Mouse (Mus musculus) liver, embryonic 14.5 days (tissue): ENCODE results near the gene Dlx4. TPM values are rescaled to one million over a fixed set of nuclear protein-coding genes. Genes with fewer than 3 reads are reported as not detected.

Experiments used
- ATAC-seq: fragments of 200-750 bp; cut with Nextera tagmentation; 2 replicates; pipeline ENCODE4 v1.8.0; 2017; ENCODE audit warnings: moderate number of reproducible peaks, mild to moderate bottlenecking, moderate library complexity; ENCODE audit not compliant: insufficient read depth
- DNase-seq, 3 experiments: peaks; one replicate each; pipeline ENCODE4 v3.0.0-alpha.2; 2012 to 2013; ENCODE audit warnings: low read depth in 3 of 3, low spot score in 3 of 3
- H3K27ac ChIP-seq: fragments of 300-500 bp; sonication (generic); 2 replicates; pipeline ENCODE4 v1.5.1; 2014; ENCODE audit warnings: moderate library complexity, mild to moderate bottlenecking, control low read depth, inconsistent platforms
- H3K27me3 ChIP-seq: fragments of 300-500 bp; sonication (generic); 2 replicates; pipeline ENCODE4 v1.6.1; 2014; ENCODE audit warnings: mild to moderate bottlenecking, low read length, moderate library complexity; ENCODE audit not compliant: control insufficient read depth, insufficient read depth
- H3K36me3 ChIP-seq: fragments of 300-500 bp; sonication (generic); replicated peaks from 2 replicates; pipeline ENCODE4 v1.6.1; 2014; ENCODE audit warnings: low read depth; ENCODE audit not compliant: control insufficient read depth, insufficient read depth
- H3K4me1 ChIP-seq, 2 experiments: fragments of 200-500 bp in 1 of 2; fragments of 300-500 bp in 1 of 2; sonication (generic) in 1 of 2; replicated peaks; 2 replicates each; pipeline ENCODE4 v1.6.1; 2012 to 2014; ENCODE audit warnings: antibody characterized with exemption in 1 of 2, inconsistent platforms in 1 of 2, low read length in 1 of 2; ENCODE audit not compliant: control insufficient read depth in 2 of 2, insufficient read depth in 2 of 2
- H3K4me2 ChIP-seq: fragments of 300-500 bp; sonication (generic); 2 replicates; pipeline ENCODE4 v1.6.1; 2014; ENCODE audit warnings: low read depth, mild to moderate bottlenecking, control low read depth, moderate library complexity
- H3K4me3 ChIP-seq, 2 experiments: fragments of 200-500 bp in 1 of 2; fragments of 300-500 bp in 1 of 2; sonication (generic) in 1 of 2; 2 replicates each; pipeline ENCODE4 v1.5.1; 2012 to 2014; ENCODE audit warnings: low read depth in 2 of 2, low read length in 2 of 2, mild to moderate bottlenecking in 2 of 2, control low read depth in 1 of 2, inconsistent platforms in 1 of 2, moderate library complexity in 1 of 2; ENCODE audit not compliant: insufficient read depth in 1 of 2
- H3K9ac ChIP-seq: fragments of 300-500 bp; sonication (generic); replicated peaks from 2 replicates; pipeline ENCODE4 v1.6.1; 2014; ENCODE audit warnings: mild to moderate bottlenecking, control low read depth, moderate library complexity
- H3K9me3 ChIP-seq: fragments of 300-500 bp; sonication (generic); 2 replicates; pipeline ENCODE4 v1.6.1; 2016; ENCODE audit warnings: low read length, mixed read lengths; ENCODE audit not compliant: control insufficient read depth
- CTCF ChIP-seq: IDR thresholded peaks from 2 replicates; pipeline ENCODE4 v1.5.1; 2016; ENCODE audit warnings: antibody characterized with exemption, low read depth, control low read depth
- EP300 ChIP-seq: IDR thresholded peaks from 2 replicates; pipeline ENCODE4 v1.6.1; 2016; ENCODE audit warnings: antibody characterized with exemption, low read depth
- WGBS: fragments of 180-500 bp; shearing (Covaris S2); extraction: QIAGEN DNeasy Blood & Tissue Kit; methylation state at CpG from one replicate; pipeline ENCODE4 v1.1.7; 2014; ENCODE audit not compliant: insufficient replicate concordance; 5-methylcytosine and 5-hydroxymethylcytosine counted together
- polyA plus RNA-seq, 2 experiments: library from polyadenylated mRNA; depleted of rRNA in 1 of 2; stranded (reverse) in 1 of 2; unstranded in 1 of 2; fragments of >200 nt; fragmentation: Nextera tagmentation in 1 of 2; extraction: Ambion mirVana in 1 of 2; gene quantifications; 2 replicates each; pipeline versions ENCODE4 v1.2.1 to v1.2.3; 2012 to 2014

Dlx4 gene
- polyA plus RNA-seq, 2 experiments, result 0.09 TPM; not detected in 1

- Histone ChIP-seq H3K9me3 (no peaks in the 10 kb centered on the region), H3K27ac (no peak overlapping the region), H3K4me3 (no peak overlapping the region), H3K9ac (no peak overlapping the region), H3K27me3 (peaks cover 41% of the 10 kb centered on the region), H3K36me3 (no peaks in the 10 kb centered on the region), H3K4me2 (no peak overlapping the region), H3K4me1 (no peaks in the 10 kb centered on the region)
- WGBS, result 31% methylated on average over 7 of the region's 7 CpGs
- DNase-seq, result no peak
- no peak for ATAC-seq
- TF ChIP-seq CTCF (no peak), EP300 (no peak)
Measured at GRCm38 (mm10) chr11:95125366-95125948, 20.6 kb downstream of the Dlx4 start.

GRCm38 (mm10) chr11:95122100-95122489 is 24.0 kb downstream of the Dlx4 start:
- TF ChIP-seq EP300, result no peak
- TF ChIP-seq CTCF, result no peak
- 26% methylated on average over 6 of the region's 6 CpGs for WGBS
- H3K4me3 ChIP-seq, result no peak overlapping the region
- H3K27ac ChIP-seq, result no peak overlapping the region
- no peaks in the 10 kb centered on the region for H3K4me1 ChIP-seq
- no peak for ATAC-seq
- no peak for DNase-seq
- H3K4me2 ChIP-seq, result no peak overlapping the region
- no peak overlapping the region for H3K9ac ChIP-seq
- H3K27me3 ChIP-seq, result peaks cover 72% of the 10 kb centered on the region
- no peaks in the 10 kb centered on the region for H3K9me3 ChIP-seq
- H3K36me3 ChIP-seq, result no peaks in the 10 kb centered on the region

GRCm38 (mm10) chr11:95121161-95122099 is 24.6 kb downstream of the Dlx4 start:
- no peak for ATAC-seq
- Histone ChIP-seq H3K36me3 (no peaks in the 10 kb centered on the region), H3K4me1 (no peaks in the 10 kb centered on the region), H3K4me2 (no peak overlapping the region), H3K9me3 (no peaks in the 10 kb centered on the region), H3K27me3 (peaks cover 72% of the 10 kb centered on the region), H3K4me3 (no peak overlapping the region), H3K9ac (no peak overlapping the region), H3K27ac (no peak overlapping the region)
- WGBS, result under 1% methylated on average over 55 of the region's 63 CpGs
- no peak for TF ChIP-seq CTCF
- TF ChIP-seq EP300, result no peak
- DNase-seq, result no peak

- no peaks in the 10 kb centered on the region for H3K9me3 ChIP-seq
- no peak overlapping the region for H3K27ac ChIP-seq
- no peak for TF ChIP-seq EP300
- no peak for TF ChIP-seq CTCF
- H3K9ac ChIP-seq, result no peak overlapping the region
- peaks cover 72% of the 10 kb centered on the region for H3K27me3 ChIP-seq
- ATAC-seq (no peak), DNase-seq (no peak)
- no peaks in the 10 kb centered on the region for H3K36me3 ChIP-seq
- 2% methylated on average over 21 of the region's 21 CpGs for WGBS
- H3K4me3 ChIP-seq, result no peak overlapping the region
- no peak overlapping the region for H3K4me2 ChIP-seq
- no peaks in the 10 kb centered on the region for H3K4me1 ChIP-seq
Measured at GRCm38 (mm10) chr11:95120633-95121020, 25.4 kb downstream of the Dlx4 start.

- TF ChIP-seq CTCF (no peak), EP300 (no peak)
- Histone ChIP-seq H3K36me3 (no peaks in the 10 kb centered on the region), H3K27ac (no peak within 1 kb of the TSS), H3K4me2 (no peak within 1 kb of the TSS), H3K4me3 (no peak within 1 kb of the TSS), H3K9me3 (no peaks in the 10 kb centered on the region), H3K9ac (no peak within 1 kb of the TSS), H3K4me1 (no peaks in the 10 kb centered on the region), H3K27me3 (peaks cover 72% of the 10 kb centered on the region)
- WGBS, result 1% methylated on average over 55 of the region's 55 CpGs
- ATAC-seq (no peak), DNase-seq (no peak)
Measured at GRCm38 (mm10) chr11:95119990-95120632, 26.0 kb downstream of the Dlx4 start, which contains the start of gene Dlx3. Gene Dlx3 (plus strand): TSS chr11:95120119.
